In the genomic region with DNA sequence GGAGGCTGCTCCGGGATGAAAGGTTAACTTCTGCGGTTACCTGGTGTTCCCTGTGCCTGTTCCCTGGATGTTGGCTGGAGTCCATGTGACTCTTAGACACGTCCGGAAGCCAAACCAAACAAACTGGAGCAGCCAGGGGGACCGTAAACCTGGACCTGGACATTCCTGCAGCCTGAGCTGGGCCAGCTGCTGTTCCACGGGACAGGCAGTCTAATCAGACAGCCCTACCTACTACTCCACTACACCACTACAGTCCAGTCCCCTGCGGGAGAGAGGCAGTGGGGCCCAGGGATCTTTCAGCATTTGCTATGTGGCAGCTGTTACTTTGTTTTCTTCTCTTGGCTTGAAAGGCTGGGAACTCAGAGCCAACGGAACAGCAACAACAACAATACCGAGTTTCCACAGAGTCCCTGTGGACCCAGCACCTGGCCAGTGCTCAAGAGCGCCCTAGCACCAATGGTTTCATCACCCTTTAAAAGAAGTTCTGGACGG, we compare ENCODE assay signal across 8 mouse cellular contexts. TPM values are rescaled to one million over a fixed set of nuclear protein-coding genes. Genes with fewer than 3 reads are reported as not detected.
DNase-seq lines count a peak whose midpoint lies in the region; ATAC-seq and TF ChIP-seq lines count a peak whose summit lies in the region.

No protein-coding gene starts in this region.

- no peaks in the 10 kb centered on the region for H3K27me3 ChIP-seq in Patski

- DNase-seq in Patski (ENCODE audit: low read depth, low spot score), result peak; percentile 88
- peak; percentile 57 to 69 for DNase-seq in gastrocnemius, adult 8-10 months (ENCODE audit: low spot score in 2 of 2)
- peak; percentile 91 for DNase-seq in kidney, adult 18-20 months
- peak; percentile 77 for DNase-seq in lung, adult 2 months
- DNase-seq in B cell, adult 2 months, result no peak
- no peak for DNase-seq in spleen, postnatal 36 days (ENCODE audit: low spot score in 2 of 2)
- DNase-seq in layer of hippocampus, postnatal 36 days, result no peak

- ATAC-seq in Patski, result peak; percentile 91
- ATAC-seq in megakaryocyte-erythroid progenitor cell, adult 5-6 weeks (replicated peaks; ENCODE audit: low FRiP score, low TSS enrichment, poor library complexity, severe bottlenecking), result no peak

- H3K4me1 ChIP-seq in lung, adult 2 months (ENCODE audit: control insufficient read depth, insufficient read depth, low read length), result peaks cover 10% of the 10 kb centered on the region

- WGBS in lung, adult 2 months, result 33% methylated on average over 11 of the region's 11 CpGs

- peak overlapping the region; percentile 55 for H3K4me3 ChIP-seq in lung, adult 2 months (replicated peaks; ENCODE audit: extremely low read depth, low read depth, low read length)

- peak; percentile 78; the same call in 1 of the 2 replicates for TF ChIP-seq POLR2A in lung, adult 2 months (IDR thresholded peaks at IDR 0.05; ENCODE audit: borderline replicate concordance, extremely low read depth, low read depth, low read length)

- CTCF ChIA-PET in Patski (lab: Charles Lee), result no interaction called here

- in situ Hi-C loops in Patski (cut with MboI; ENCODE audit: low pct_unique_long_range_greater_than_20kb), result no loop called here

- POLR2A ChIA-PET in Patski (lab: Charles Lee), result no interaction called here

- TF ChIP-seq CTCF in Patski (IDR thresholded peaks at IDR 0.05), result no peak
- TF ChIP-seq CTCF in lung, adult 2 months (IDR thresholded peaks at IDR 0.05; ENCODE audit: insufficient read depth, low read length), result no peak

RNA-seq across cellular contexts. Expression of gene Herpud1, which starts 8.5 kb away (rescaled TPM):
- 77.7 TPM for polyA plus RNA-seq in Patski (2021)
- 100 to 1,000 TPM; 117 to 134 (median 124) TPM for total RNA-seq in gastrocnemius, adult 8-10 months (2022)
- 341 and 489 TPM in 2 replicates for polyA plus RNA-seq in lung, adult 2 months (2012; rRNA removed)
- 31.8 and 41.0 TPM in 2 replicates for total RNA-seq in megakaryocyte-erythroid progenitor cell, adult 5-6 weeks (2014; fragmentation: Nextera tagmentation)
- 43.7 and 50.8 TPM in 2 replicates for total RNA-seq in megakaryocyte-erythroid progenitor cell, adult 5-6 weeks (2017)
- 10 to 100 TPM; 54.8 to 80.2 TPM for total RNA-seq in layer of hippocampus, postnatal 36 days (2021)

RNA-seq across cellular contexts. Expression of gene Slc12a3, which starts 48.8 kb away (rescaled TPM):
- 0.23 TPM for polyA plus RNA-seq in Patski (2021)
- not detected for total RNA-seq in gastrocnemius, adult 8-10 months (2022)
- 0.27 and 0.29 TPM in 2 replicates for polyA plus RNA-seq in lung, adult 2 months (2012; rRNA removed)
- total RNA-seq in megakaryocyte-erythroid progenitor cell, adult 5-6 weeks (2014; fragmentation: Nextera tagmentation), result 0.12 and 1.8 TPM in 2 replicates
- total RNA-seq in megakaryocyte-erythroid progenitor cell, adult 5-6 weeks (2017), result not detected in 2 replicates
- under 1 TPM; 0.18 to 0.20 TPM for total RNA-seq in layer of hippocampus, postnatal 36 days (2021)

RNA-seq across cellular contexts. Expression of gene Nlrc5, which starts 56.4 kb away (rescaled TPM):
- 0.76 TPM for polyA plus RNA-seq in Patski (2021)
- total RNA-seq in gastrocnemius, adult 8-10 months (2022), result 1 to 10 TPM in 1 of 4 experiments, under 1 TPM in 3; 0.44 to 1.1 (median 0.65) TPM
- polyA plus RNA-seq in lung, adult 2 months (2012; rRNA removed), result 9.3 and 12.0 TPM in 2 replicates
- 39.9 and 47.6 TPM in 2 replicates for total RNA-seq in megakaryocyte-erythroid progenitor cell, adult 5-6 weeks (2014; fragmentation: Nextera tagmentation)
- total RNA-seq in megakaryocyte-erythroid progenitor cell, adult 5-6 weeks (2017), result 25.4 and 30.9 TPM in 2 replicates
- total RNA-seq in layer of hippocampus, postnatal 36 days (2021), result 1 to 10 TPM in 1 of 2 experiments, under 1 TPM in 1; 0.55 to 1.3 TPM

Comparison
In these comparisons a context has a peak if more than half of its experiments do, and no peak if none do; other contexts are left out.
1. DNase-seq: peak in Patski (single experiment), gastrocnemius, adult 8-10 months (2 of 2), kidney, adult 18-20 months (single experiment) and lung, adult 2 months (single experiment); none in B cell, adult 2 months (0 of 2), spleen, postnatal 36 days (0 of 2) and layer of hippocampus, postnatal 36 days (0 of 2).
2. RNA of gene Nlrc5, which starts 56.4 kb away (total RNA-seq): 25.4 to 47.6 TPM in megakaryocyte-erythroid progenitor cell, adult 5-6 weeks; 0.55 to 1.3 TPM in layer of hippocampus, postnatal 36 days and 0.44 to 1.1 TPM in gastrocnemius, adult 8-10 months; every median in the first group is over 10 times any median in the second.